Mouse (Mus musculus): ENCODE data around the gene Parm1. TPM values are rescaled to one million over a fixed set of nuclear protein-coding genes. Genes with fewer than 3 reads are reported as not detected.

The Parm1 gene
- 0.81 and 0.85 TPM in 2 replicates for polyA plus RNA-seq (2015; fragmentation: Nextera tagmentation; extraction: Ambion mirVana)

DNA sequence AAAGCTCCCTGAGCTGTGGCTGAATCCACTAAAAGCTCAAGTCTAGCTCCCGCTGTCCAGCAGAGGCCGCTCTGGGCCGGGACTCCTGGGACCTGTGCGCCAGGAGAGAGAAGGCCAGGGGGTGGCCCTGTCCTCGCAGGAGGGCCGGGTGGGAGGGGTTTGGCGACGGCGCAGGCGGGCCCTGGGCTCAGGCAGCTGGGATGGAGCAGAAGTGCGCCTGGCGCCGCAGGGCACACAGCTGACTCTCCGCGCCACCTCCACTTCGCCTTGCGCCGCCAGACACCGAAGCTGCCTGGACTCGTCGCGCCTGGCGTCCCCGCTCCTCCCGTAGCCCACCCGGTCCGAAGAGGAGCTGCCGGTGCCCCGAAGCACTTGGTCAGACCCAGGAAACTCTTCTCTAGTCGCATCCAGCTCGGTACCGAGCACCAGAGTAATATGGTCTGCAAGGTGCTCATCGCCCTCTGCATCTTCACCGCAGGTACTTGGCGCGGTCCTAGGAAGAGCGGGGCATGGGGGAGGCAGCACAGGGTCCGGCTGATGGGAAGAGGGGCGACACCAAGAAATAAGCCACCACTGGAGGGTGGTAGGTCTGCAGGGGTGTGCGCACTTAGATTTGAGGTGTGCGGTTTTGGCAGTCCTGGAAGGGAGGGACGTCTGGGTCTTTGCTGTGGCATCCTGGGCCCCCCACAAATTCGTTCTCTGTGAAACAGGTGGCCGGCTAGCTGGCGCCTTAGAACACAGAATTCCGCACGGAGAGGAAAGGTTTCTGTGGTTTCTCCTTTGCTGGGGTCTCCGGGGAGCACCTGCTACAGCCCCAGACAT lies at the start of gene Parm1:
TSS of gene Parm1 (plus strand) at position 136 of the 822 bp plus-strand sequence.
- WGBS (ENCODE audit: insufficient replicate concordance), result under 1% methylated on average over 46 of the region's 48 CpGs
- Histone ChIP-seq H3K9ac (no peak within 1 kb of the TSS), H3K4me3 (replicated peaks) (peak within 1 kb of the TSS; percentile 48), H3K27me3 (peaks cover 25% of the 10 kb centered on the region), H3K4me1 (replicated peaks) (peaks cover 13% of the 10 kb centered on the region), H3K9me3 (replicated peaks) (no peaks in the 10 kb centered on the region), H3K4me2 (peak within 1 kb of the TSS; percentile 76), H3K36me3 (replicated peaks) (no peaks in the 10 kb centered on the region), H3K27ac (replicated peaks) (no peak within 1 kb of the TSS)
- ATAC-seq (ENCODE audit: insufficient read depth), result peak; percentile 91

DNA sequence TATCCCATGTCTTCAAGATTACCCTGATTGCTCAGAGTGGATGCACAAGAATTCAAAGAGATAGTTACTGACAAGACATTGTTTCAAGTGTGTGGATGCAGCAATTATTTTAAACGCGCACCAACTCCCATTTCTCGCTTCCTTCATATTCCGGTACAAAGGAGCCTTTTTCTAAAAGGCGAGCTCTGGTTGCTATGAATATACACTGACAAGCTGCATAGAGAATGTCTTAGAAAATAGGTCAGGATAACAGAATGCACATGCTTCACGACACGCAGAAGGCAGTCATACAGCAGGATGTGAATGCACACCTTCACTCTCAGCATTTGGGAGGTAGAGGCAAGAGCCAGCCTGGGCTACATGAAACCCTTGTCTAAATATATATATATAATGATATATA lies 42.2 kb upstream of the Parm1 start:
- Histone ChIP-seq H3K9ac (no peak overlapping the region), H3K36me3 (replicated peaks) (no peaks in the 10 kb centered on the region), H3K9me3 (replicated peaks) (no peaks in the 10 kb centered on the region), H3K27ac (replicated peaks) (no peak overlapping the region), H3K4me1 (replicated peaks) (no peaks in the 10 kb centered on the region), H3K4me2 (no peak overlapping the region), H3K27me3 (no peaks in the 10 kb centered on the region), H3K4me3 (replicated peaks) (no peak overlapping the region)
- WGBS (ENCODE audit: insufficient replicate concordance), result 77% methylated on average over 7 of the region's 7 CpGs
- ATAC-seq (ENCODE audit: insufficient read depth), result no peak

DNA sequence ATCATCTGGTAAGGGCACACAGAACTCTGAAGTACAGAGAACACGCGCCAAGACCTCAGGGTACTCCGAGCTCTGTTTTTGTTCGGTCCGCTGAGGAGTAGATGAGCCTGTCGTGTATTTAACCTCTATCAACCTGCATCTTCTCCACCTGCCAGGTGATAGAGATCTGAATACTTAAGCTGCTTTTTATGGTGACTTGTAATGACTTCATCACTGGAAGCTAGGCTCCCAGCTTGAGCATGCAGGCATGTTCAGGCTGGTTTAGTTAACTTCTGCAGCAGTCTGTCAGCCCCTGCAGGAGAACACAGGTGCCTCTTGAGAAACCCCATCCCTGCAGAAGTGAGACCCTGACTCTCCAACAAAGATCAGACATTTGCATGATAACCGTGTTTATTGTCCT lies 40.6 kb upstream of the Parm1 start:
- no peaks in the 10 kb centered on the region for H3K9me3 ChIP-seq (replicated peaks)
- WGBS (ENCODE audit: insufficient replicate concordance), result 71% methylated on average over 7 of the region's 7 CpGs
- no peak overlapping the region for H3K4me3 ChIP-seq (replicated peaks)
- no peak overlapping the region for H3K27ac ChIP-seq (replicated peaks)
- H3K36me3 ChIP-seq (replicated peaks), result no peaks in the 10 kb centered on the region
- ATAC-seq (ENCODE audit: insufficient read depth), result no peak
- no peak overlapping the region for H3K9ac ChIP-seq
- H3K4me1 ChIP-seq (replicated peaks), result no peaks in the 10 kb centered on the region
- no peak overlapping the region for H3K4me2 ChIP-seq
- no peaks in the 10 kb centered on the region for H3K27me3 ChIP-seq

DNA sequence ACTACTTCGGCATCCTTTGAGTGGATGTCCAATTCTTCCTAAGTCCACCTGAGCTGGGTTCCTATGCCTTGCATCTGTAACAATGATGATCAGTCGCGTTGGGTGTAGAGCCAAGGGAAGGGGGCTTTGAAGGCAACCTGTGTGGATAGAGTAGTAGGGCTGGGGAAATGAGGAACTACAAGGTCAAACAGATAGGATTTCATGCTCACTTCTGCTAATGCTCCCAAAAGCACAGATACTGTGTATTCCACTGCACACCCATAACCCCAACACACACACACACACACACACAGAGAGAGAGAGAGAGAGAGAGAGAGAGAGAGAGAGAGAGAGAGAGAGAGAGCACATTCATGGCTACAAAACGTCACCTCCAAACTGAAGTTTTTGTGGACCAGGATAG lies 38.7 kb upstream of the Parm1 start:
- no peaks in the 10 kb centered on the region for H3K36me3 ChIP-seq (replicated peaks)
- no peak overlapping the region for H3K9ac ChIP-seq
- H3K27me3 ChIP-seq, result no peaks in the 10 kb centered on the region
- no peaks in the 10 kb centered on the region for H3K4me1 ChIP-seq (replicated peaks)
- no peak for ATAC-seq (ENCODE audit: insufficient read depth)
- no peak overlapping the region for H3K27ac ChIP-seq (replicated peaks)
- H3K4me3 ChIP-seq (replicated peaks), result no peak overlapping the region
- 71% methylated on average over 4 of the region's 4 CpGs for WGBS (ENCODE audit: insufficient replicate concordance)
- no peak overlapping the region for H3K4me2 ChIP-seq
- H3K9me3 ChIP-seq (replicated peaks), result no peaks in the 10 kb centered on the region

DNA sequence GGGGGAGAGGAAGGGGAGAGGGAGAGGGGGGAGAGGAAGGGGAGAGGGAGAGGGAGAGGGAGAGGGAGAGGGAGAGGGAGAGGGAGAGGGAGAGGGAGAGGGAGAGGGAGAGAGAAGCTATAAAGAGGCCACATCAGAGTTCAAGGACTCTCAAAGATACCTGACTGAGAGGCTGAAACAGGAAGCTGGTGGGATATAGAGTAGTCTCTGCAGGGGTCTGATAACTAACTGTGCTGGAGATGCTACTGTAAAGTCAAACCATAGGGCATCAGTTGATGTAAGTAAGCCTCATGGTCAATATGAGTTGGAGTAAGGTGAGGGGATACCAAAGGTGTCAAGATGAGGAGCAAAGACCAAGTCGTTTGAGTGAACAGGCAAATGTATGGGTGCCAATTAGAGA lies 37.3 kb upstream of the Parm1 start:
- Histone ChIP-seq H3K9me3 (replicated peaks) (no peaks in the 10 kb centered on the region), H3K4me3 (replicated peaks) (no peak overlapping the region), H3K27me3 (no peaks in the 10 kb centered on the region), H3K4me1 (replicated peaks) (no peaks in the 10 kb centered on the region), H3K9ac (no peak overlapping the region), H3K4me2 (no peak overlapping the region), H3K27ac (replicated peaks) (no peak overlapping the region), H3K36me3 (replicated peaks) (no peaks in the 10 kb centered on the region)
- no peak for ATAC-seq (ENCODE audit: insufficient read depth)
- WGBS (ENCODE audit: insufficient replicate concordance), result 31% methylated on average over 1 of the region's 1 CpGs

DNA sequence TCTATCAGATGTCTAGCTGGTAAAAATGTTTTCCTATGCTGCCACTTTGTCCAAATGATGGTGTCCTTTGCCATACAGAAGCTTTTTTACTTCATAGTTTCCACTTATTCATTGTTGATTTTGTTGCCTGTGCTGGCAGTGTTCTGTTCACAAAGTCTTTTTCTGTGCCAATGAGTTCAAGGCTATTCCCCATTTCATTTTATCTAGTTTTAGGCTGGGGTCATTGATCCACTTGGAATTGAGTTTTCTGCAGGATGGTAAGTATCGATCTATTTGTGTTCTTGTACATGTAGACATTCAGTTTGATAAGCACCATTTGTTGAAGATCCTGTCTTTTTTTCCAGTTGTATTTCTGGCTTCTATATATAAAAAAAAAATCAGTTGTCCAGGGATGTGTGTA lies 33.1 kb upstream of the Parm1 start:
- Histone ChIP-seq H3K27ac (replicated peaks) (no peak overlapping the region), H3K9ac (no peak overlapping the region), H3K4me3 (replicated peaks) (no peak overlapping the region), H3K9me3 (replicated peaks) (no peaks in the 10 kb centered on the region), H3K4me1 (replicated peaks) (no peaks in the 10 kb centered on the region), H3K27me3 (no peaks in the 10 kb centered on the region), H3K4me2 (no peak overlapping the region), H3K36me3 (replicated peaks) (no peaks in the 10 kb centered on the region)
- 83% methylated on average over 1 of the region's 1 CpGs for WGBS (ENCODE audit: insufficient replicate concordance)
- ATAC-seq (ENCODE audit: insufficient read depth), result no peak

DNA sequence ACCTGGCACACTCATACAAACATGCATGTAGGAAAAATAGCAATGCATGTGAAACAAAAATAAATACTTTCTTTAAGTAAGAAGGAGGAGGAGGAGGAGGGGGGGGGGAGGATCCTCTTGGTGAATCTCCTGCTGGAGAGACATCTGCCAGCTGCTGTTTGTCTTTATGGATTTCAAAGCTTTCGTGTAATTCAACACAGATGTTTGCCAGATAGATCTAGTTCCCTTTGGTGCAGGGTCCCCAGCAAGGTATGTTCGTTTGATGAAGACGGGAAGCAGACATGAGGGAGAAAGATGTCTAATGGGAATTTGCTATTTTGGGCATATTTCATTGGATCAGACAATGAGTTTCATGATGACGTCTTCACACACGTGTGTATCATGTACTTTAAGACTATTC lies 23.0 kb upstream of the Parm1 start:
- no peaks in the 10 kb centered on the region for H3K4me1 ChIP-seq (replicated peaks)
- no peak for ATAC-seq (ENCODE audit: insufficient read depth)
- H3K27me3 ChIP-seq, result no peaks in the 10 kb centered on the region
- no peak overlapping the region for H3K27ac ChIP-seq (replicated peaks)
- no peaks in the 10 kb centered on the region for H3K9me3 ChIP-seq (replicated peaks)
- H3K36me3 ChIP-seq (replicated peaks), result no peaks in the 10 kb centered on the region
- 47% methylated on average over 5 of the region's 5 CpGs for WGBS (ENCODE audit: insufficient replicate concordance)
- H3K4me2 ChIP-seq, result no peak overlapping the region
- no peak overlapping the region for H3K4me3 ChIP-seq (replicated peaks)
- no peak overlapping the region for H3K9ac ChIP-seq

DNA sequence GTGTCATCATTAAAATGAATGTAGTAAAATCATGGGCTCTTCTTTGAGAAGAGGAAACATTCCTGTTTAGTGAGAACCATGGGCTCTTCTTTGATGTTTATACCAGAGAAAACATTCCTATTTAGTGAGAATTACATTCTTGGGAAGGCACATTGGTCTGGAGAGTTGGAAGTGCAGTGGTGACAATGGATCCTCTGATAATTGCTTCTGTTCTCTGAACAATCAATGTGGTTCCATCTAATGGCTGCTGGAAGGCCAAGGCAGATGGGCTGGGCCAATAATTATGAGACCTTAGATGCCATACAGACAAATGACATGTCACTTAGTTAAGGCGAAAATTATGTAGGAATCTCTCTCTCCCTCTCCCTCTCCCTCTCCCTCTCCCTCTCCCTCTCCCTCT lies 16.1 kb upstream of the Parm1 start:
- H3K9me3 ChIP-seq (replicated peaks), result no peaks in the 10 kb centered on the region
- no peak overlapping the region for H3K4me3 ChIP-seq (replicated peaks)
- no peaks in the 10 kb centered on the region for H3K36me3 ChIP-seq (replicated peaks)
- H3K27ac ChIP-seq (replicated peaks), result no peak overlapping the region
- no peaks in the 10 kb centered on the region for H3K27me3 ChIP-seq
- H3K9ac ChIP-seq, result no peak overlapping the region
- ATAC-seq (ENCODE audit: insufficient read depth), result no peak
- H3K4me1 ChIP-seq (replicated peaks), result no peaks in the 10 kb centered on the region
- 52% methylated on average over 1 of the region's 1 CpGs for WGBS (ENCODE audit: insufficient replicate concordance)
- H3K4me2 ChIP-seq, result no peak overlapping the region

DNA sequence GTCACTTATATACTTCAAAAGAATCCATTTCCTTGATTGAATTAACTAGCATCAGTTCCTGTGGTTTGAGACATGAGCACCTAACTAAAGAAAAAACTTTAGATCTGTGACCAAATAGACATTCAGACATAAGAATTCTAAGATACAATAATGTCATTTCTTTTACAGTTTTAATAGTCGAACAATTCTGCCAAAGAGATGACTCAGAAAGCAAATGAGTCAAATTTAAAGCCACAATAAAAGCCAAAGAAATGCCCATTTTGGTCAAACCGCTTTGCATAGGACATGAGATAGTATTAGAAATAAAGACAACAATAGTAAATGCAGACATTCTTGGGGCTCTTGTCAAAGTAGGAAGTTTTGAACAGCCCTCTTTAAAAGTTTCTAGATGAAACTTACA lies 15.0 kb upstream of the Parm1 start:
- 62% methylated on average over 2 of the region's 2 CpGs for WGBS (ENCODE audit: insufficient replicate concordance)
- Histone ChIP-seq H3K36me3 (replicated peaks) (no peaks in the 10 kb centered on the region), H3K9ac (no peak overlapping the region), H3K4me1 (replicated peaks) (no peaks in the 10 kb centered on the region), H3K9me3 (replicated peaks) (no peaks in the 10 kb centered on the region), H3K4me3 (replicated peaks) (no peak overlapping the region), H3K27me3 (no peaks in the 10 kb centered on the region), H3K4me2 (no peak overlapping the region), H3K27ac (replicated peaks) (no peak overlapping the region)
- no peak for ATAC-seq (ENCODE audit: insufficient read depth)

DNA sequence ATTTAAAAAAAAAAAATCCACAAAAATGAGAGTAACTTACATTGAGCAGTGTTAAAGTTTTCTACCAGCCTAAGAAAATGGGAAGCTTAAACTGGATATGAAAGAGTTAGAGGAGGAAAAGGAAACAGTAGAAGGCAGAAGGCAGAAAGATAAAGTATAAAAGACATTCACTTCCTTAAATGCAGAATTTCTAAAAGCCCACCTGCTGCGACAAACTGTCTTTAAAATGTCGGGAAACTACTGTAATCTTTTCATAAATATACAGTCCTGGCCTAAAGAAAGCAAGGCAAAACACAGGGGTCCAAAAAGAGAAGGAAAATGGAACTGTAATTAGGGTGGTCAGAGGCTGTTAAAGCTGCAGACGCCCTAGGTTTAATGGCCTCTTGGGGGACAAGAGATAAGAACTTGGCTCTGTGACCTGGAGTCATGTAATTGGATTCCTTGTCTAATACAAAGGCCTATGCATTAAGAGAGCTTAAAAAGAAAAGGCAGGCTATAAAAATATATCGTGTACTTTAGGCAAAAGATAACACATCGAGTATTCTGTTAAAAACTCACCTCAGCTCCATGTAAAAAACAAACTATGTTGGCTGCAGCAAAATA lies 13.0 kb upstream of the Parm1 start:
- 28% methylated on average over 5 of the region's 5 CpGs for WGBS (ENCODE audit: insufficient replicate concordance)
- Histone ChIP-seq H3K36me3 (replicated peaks) (no peaks in the 10 kb centered on the region), H3K4me3 (replicated peaks) (no peak overlapping the region), H3K9ac (no peak overlapping the region), H3K27ac (replicated peaks) (no peak overlapping the region), H3K27me3 (no peaks in the 10 kb centered on the region), H3K4me2 (no peak overlapping the region), H3K4me1 (replicated peaks) (no peaks in the 10 kb centered on the region), H3K9me3 (replicated peaks) (no peaks in the 10 kb centered on the region)
- ATAC-seq (ENCODE audit: insufficient read depth), result no peak

DNA sequence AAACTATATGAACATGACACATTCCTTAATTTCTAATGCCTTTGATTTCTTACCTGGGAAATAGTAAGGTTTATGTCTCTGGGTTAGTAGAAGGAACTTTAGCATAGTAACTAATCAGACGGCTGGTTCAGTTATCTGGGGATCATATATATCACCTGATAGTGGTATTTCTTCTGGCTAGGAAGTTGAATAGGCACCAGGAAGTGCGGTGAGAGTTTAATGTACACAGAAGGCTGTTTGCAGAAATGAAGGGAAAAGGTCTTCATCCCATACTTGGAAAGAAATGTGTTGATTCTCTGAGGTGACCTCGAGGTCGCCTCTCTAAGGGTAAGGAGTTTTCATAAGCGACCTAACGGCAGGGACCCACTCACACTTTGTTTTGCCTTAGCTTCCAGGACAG lies 338 bp upstream of the Parm1 start:
- no peaks in the 10 kb centered on the region for H3K9me3 ChIP-seq (replicated peaks)
- H3K4me1 ChIP-seq (replicated peaks), result peaks cover 13% of the 10 kb centered on the region
- H3K9ac ChIP-seq, result no peak overlapping the region
- H3K36me3 ChIP-seq (replicated peaks), result no peaks in the 10 kb centered on the region
- 11% methylated on average over 6 of the region's 6 CpGs for WGBS (ENCODE audit: insufficient replicate concordance)
- H3K27me3 ChIP-seq, result peaks cover 25% of the 10 kb centered on the region
- ATAC-seq (ENCODE audit: insufficient read depth), result no peak
- no peak overlapping the region for H3K27ac ChIP-seq (replicated peaks)
- H3K4me3 ChIP-seq (replicated peaks), result no peak overlapping the region
- peak overlapping the region; percentile 76 for H3K4me2 ChIP-seq
